ENCODE assay signal across 13 mouse cellular contexts in genomic region chr11:103105180-103105725, GRCm38 (mm10). TPM values are rescaled to one million over a fixed set of nuclear protein-coding genes. Genes with fewer than 3 reads are reported as not detected.
DNase-seq lines count a peak whose midpoint lies in the region; ATAC-seq and TF ChIP-seq lines count a peak whose summit lies in the region.
"Had no signal": no experiment of that assay in that cellular context is flagged by ENCODE, and none has a peak within 500 bp of the region (broad histone marks: within the 10 kb centered on the region; RNA-seq: fewer than 3 reads in every experiment).

No protein-coding gene starts in this region.

- peak overlapping the region; percentile 29; the same call in 1 of the 2 replicates for H3K4me2 ChIP-seq in heart, embryonic 11.5 days
- H3K4me2 ChIP-seq in intestine, embryonic 16.5 days (ENCODE audit: low read depth, low read length): peak overlapping the region; percentile 31
- H3K4me2 ChIP-seq in kidney, embryonic 16.5 days (replicated peaks; ENCODE audit: low read depth, low read length): no peak overlapping the region
- H3K4me2 ChIP-seq in liver, postnatal 0 days (ENCODE audit: low read depth, low read length): peak overlapping the region; percentile 80
- no peak overlapping the region for H3K4me2 ChIP-seq in forebrain, postnatal 0 days (ENCODE audit: low read depth)
- no peak overlapping the region for H3K4me2 ChIP-seq in midbrain, embryonic 13.5 days (replicated peaks)
- H3K4me2 ChIP-seq: hindbrain, embryonic 12.5 days had no signal

- TF ChIP-seq EP300 in liver, postnatal 0 days (IDR thresholded peaks at IDR 0.05; ENCODE audit: low read depth): no peak

- 56% methylated on average over 14 of the region's 14 CpGs for WGBS in heart, embryonic 11.5 days (ENCODE audit: insufficient replicate concordance)
- WGBS in intestine, embryonic 16.5 days: 51% methylated on average over 14 of the region's 14 CpGs
- 43% methylated on average over 13 of the region's 14 CpGs for WGBS in kidney, embryonic 16.5 days
- 56% methylated on average over 14 of the region's 14 CpGs for WGBS in liver, postnatal 0 days (ENCODE audit: insufficient replicate concordance)
- 61% methylated on average over 14 of the region's 14 CpGs for WGBS in forebrain, postnatal 0 days
- WGBS in midbrain, embryonic 13.5 days: 59% methylated on average over 14 of the region's 14 CpGs

- TF ChIP-seq CTCF in liver, postnatal 0 days (IDR thresholded peaks at IDR 0.05; ENCODE audit: low read depth): no peak
- TF ChIP-seq CTCF in forebrain, postnatal 0 days (IDR thresholded peaks at IDR 0.05; ENCODE audit: low read depth): no peak

- no peak overlapping the region for H3K27ac ChIP-seq in heart, embryonic 11.5 days (ENCODE audit: low read depth, low read length)
- peak overlapping the region; percentile 36 for H3K27ac ChIP-seq in intestine, embryonic 16.5 days (ENCODE audit: low read length)
- peak overlapping the region; percentile 52 for H3K27ac ChIP-seq in kidney, embryonic 16.5 days (ENCODE audit: low read length)
- peak overlapping the region; percentile 79 for H3K27ac ChIP-seq in liver, postnatal 0 days (ENCODE audit: low read depth)
- H3K27ac ChIP-seq in forebrain, postnatal 0 days (ENCODE audit: low read depth, low read length): no peak overlapping the region
- no peak overlapping the region for H3K27ac ChIP-seq in midbrain, embryonic 13.5 days
- H3K27ac ChIP-seq: hindbrain, embryonic 12.5 days had no signal

- peaks cover 13% of the 10 kb centered on the region; the same call in 1 of the 2 replicates for H3K4me1 ChIP-seq in heart, embryonic 11.5 days (ENCODE audit: control insufficient read depth, insufficient read depth, low read length)
- H3K4me1 ChIP-seq in intestine, embryonic 16.5 days (ENCODE audit: control insufficient read depth, insufficient read depth, low read length): peaks cover 31% of the 10 kb centered on the region
- peaks cover 29% of the 10 kb centered on the region for H3K4me1 ChIP-seq in kidney, embryonic 16.5 days (ENCODE audit: insufficient read depth, low read length)
- H3K4me1 ChIP-seq in liver, postnatal 0 days (ENCODE audit: insufficient read depth): peaks cover 54% of the 10 kb centered on the region
- 0 out of 2 replicates have a peak, but pooled peaks cover 16% of the 10 kb centered on the region for H3K4me1 ChIP-seq in forebrain, postnatal 0 days (ENCODE audit: insufficient read depth)
- peaks cover 22% of the 10 kb centered on the region for H3K4me1 ChIP-seq in midbrain, embryonic 13.5 days (replicated peaks)

- H3K36me3 ChIP-seq in heart, embryonic 11.5 days (ENCODE audit: control insufficient read depth, insufficient read depth, low read length): no peaks in the 10 kb centered on the region
- no peaks in the 10 kb centered on the region for H3K36me3 ChIP-seq in intestine, embryonic 16.5 days (ENCODE audit: control insufficient read depth, insufficient read depth, low read length)
- H3K36me3 ChIP-seq in kidney, embryonic 16.5 days (ENCODE audit: insufficient read depth, low read length): no peaks in the 10 kb centered on the region
- peaks cover 13% of the 10 kb centered on the region; the same call in 1 of the 2 replicates for H3K36me3 ChIP-seq in liver, postnatal 0 days (replicated peaks; ENCODE audit: insufficient read depth, low read length)
- no peaks in the 10 kb centered on the region for H3K36me3 ChIP-seq in forebrain, postnatal 0 days (ENCODE audit: insufficient read depth)
- no peaks in the 10 kb centered on the region for H3K36me3 ChIP-seq in midbrain, embryonic 13.5 days
- H3K36me3 ChIP-seq: hindbrain, embryonic 12.5 days had no signal

- H3K9me3 ChIP-seq in heart, embryonic 11.5 days (replicated peaks; ENCODE audit: control insufficient read depth, low read length): no peaks in the 10 kb centered on the region
- no peaks in the 10 kb centered on the region for H3K9me3 ChIP-seq in intestine, embryonic 16.5 days (ENCODE audit: control insufficient read depth, low read length)
- H3K9me3 ChIP-seq in kidney, embryonic 16.5 days (ENCODE audit: low read length): no peaks in the 10 kb centered on the region
- no peaks in the 10 kb centered on the region for H3K9me3 ChIP-seq in liver, postnatal 0 days (ENCODE audit: low read length)
- H3K9me3 ChIP-seq in forebrain, postnatal 0 days (ENCODE audit: low read length): no peaks in the 10 kb centered on the region
- no peaks in the 10 kb centered on the region for H3K9me3 ChIP-seq in midbrain, embryonic 13.5 days
- H3K9me3 ChIP-seq: hindbrain, embryonic 12.5 days had no signal

- H3K9ac ChIP-seq in heart, embryonic 11.5 days (ENCODE audit: low read depth, low read length): no peak overlapping the region
- H3K9ac ChIP-seq in intestine, embryonic 16.5 days (ENCODE audit: low read depth, low read length): peak overlapping the region; percentile 26
- H3K9ac ChIP-seq in kidney, embryonic 16.5 days (replicated peaks; ENCODE audit: low read length): 0 out of 2 replicates have a peak overlapping the region, but pooled peaks have one; percentile 19
- peak overlapping the region; percentile 66 for H3K9ac ChIP-seq in liver, postnatal 0 days (replicated peaks)
- no peak overlapping the region for H3K9ac ChIP-seq in forebrain, postnatal 0 days
- H3K9ac ChIP-seq in midbrain, embryonic 13.5 days (replicated peaks): no peak overlapping the region
- H3K9ac ChIP-seq: hindbrain, embryonic 12.5 days had no signal

- H3K27me3 ChIP-seq in heart, embryonic 11.5 days (ENCODE audit: control insufficient read depth, insufficient read depth, low read length): peaks cover 20% of the 10 kb centered on the region
- peaks cover 10% of the 10 kb centered on the region for H3K27me3 ChIP-seq in intestine, embryonic 16.5 days (replicated peaks; ENCODE audit: control insufficient read depth, insufficient read depth, low read length)
- H3K27me3 ChIP-seq in kidney, embryonic 16.5 days (ENCODE audit: insufficient read depth, low read length): no peaks in the 10 kb centered on the region; the same call in 1 of the 2 replicates
- H3K27me3 ChIP-seq in liver, postnatal 0 days (ENCODE audit: insufficient read depth, low read length): peaks cover 19% of the 10 kb centered on the region
- H3K27me3 ChIP-seq in forebrain, postnatal 0 days (ENCODE audit: insufficient read depth, low read length): peaks cover 7% of the 10 kb centered on the region; the same call in 1 of the 2 replicates
- peaks cover 31% of the 10 kb centered on the region for H3K27me3 ChIP-seq in midbrain, embryonic 13.5 days

- H3K4me3 ChIP-seq in heart, embryonic 11.5 days (ENCODE audit: low read depth, low read length): no peak overlapping the region
- H3K4me3 ChIP-seq in intestine, embryonic 16.5 days (ENCODE audit: low read length): 0 out of 2 replicates have a peak overlapping the region, but pooled peaks have one; percentile 4
- H3K4me3 ChIP-seq in kidney, embryonic 16.5 days (ENCODE audit: low read length): no peak overlapping the region
- H3K4me3 ChIP-seq in liver, postnatal 0 days (ENCODE audit: low read depth, low read length): peak overlapping the region; percentile 65
- no peak overlapping the region for H3K4me3 ChIP-seq in forebrain, postnatal 0 days (ENCODE audit: low read depth, low read length)
- no peak overlapping the region for H3K4me3 ChIP-seq in midbrain, embryonic 13.5 days (replicated peaks)
- H3K4me3 ChIP-seq: hindbrain, embryonic 12.5 days; myocyte had no signal

- no peak for ATAC-seq in heart, embryonic 11.5 days (replicated peaks; ENCODE audit: insufficient number of reproducible peaks, low FRiP score, low TSS enrichment)
- no peak for ATAC-seq in intestine, embryonic 16.5 days
- ATAC-seq in kidney, embryonic 16.5 days (ENCODE audit: low FRiP score, low TSS enrichment): no peak
- no peak for ATAC-seq in liver, postnatal 0 days
- ATAC-seq in forebrain, postnatal 0 days: no peak
- ATAC-seq in midbrain, embryonic 13.5 days: no peak
- ATAC-seq: forebrain, embryonic 14.5 days had no signal

- no peak for DNase-seq in heart, postnatal 4 days
- peak; percentile 58 for DNase-seq in liver, postnatal 0 days
- no peak for DNase-seq in forebrain, postnatal 0 days
- DNase-seq: embryo, embryonic 11 days; thymus, postnatal 36 days had no signal

RNA-seq across cellular contexts. Expression of gene Acbd4, which starts 3.8 kb away (rescaled TPM):
- polyA plus RNA-seq in heart, embryonic 11.5 days (2014; fragmentation: Nextera tagmentation; extraction: Ambion mirVana): 11.2 and 11.8 TPM in 2 replicates
- 10 to 100 TPM; 25.9 to 29.2 TPM for total RNA-seq in heart, postnatal 4 days (2021)
- polyA plus RNA-seq in intestine, embryonic 16.5 days (2015; fragmentation: Nextera tagmentation; extraction: Ambion mirVana): 30.4 and 32.5 TPM in 2 replicates
- polyA plus RNA-seq in kidney, embryonic 16.5 days (2015; fragmentation: Nextera tagmentation; extraction: Ambion mirVana): 28.7 and 29.9 TPM in 2 replicates
- 56.5 and 57.0 TPM in 2 replicates for polyA plus RNA-seq in liver, postnatal 0 days (2015; fragmentation: Nextera tagmentation; extraction: Ambion mirVana)
- total RNA-seq in forebrain, postnatal 0 days (2014; rRNA removed): 27.2 and 28.5 TPM in 2 replicates
- 20.1 and 27.1 TPM in 2 replicates for polyA plus RNA-seq in forebrain, postnatal 0 days (2015; fragmentation: Nextera tagmentation; extraction: Ambion mirVana)
- polyA plus RNA-seq in midbrain, embryonic 13.5 days (2015; fragmentation: Nextera tagmentation; extraction: Ambion mirVana): 6.5 and 7.8 TPM in 2 replicates

RNA-seq across cellular contexts. Expression of gene Plcd3, which starts 3.8 kb away (rescaled TPM):
- 3.0 and 3.5 TPM in 2 replicates for polyA plus RNA-seq in heart, embryonic 11.5 days (2014; fragmentation: Nextera tagmentation; extraction: Ambion mirVana)
- 10 to 100 TPM; 28.0 to 34.8 TPM for total RNA-seq in heart, postnatal 4 days (2021)
- polyA plus RNA-seq in intestine, embryonic 16.5 days (2015; fragmentation: Nextera tagmentation; extraction: Ambion mirVana): 2.1 and 2.3 TPM in 2 replicates
- 8.2 and 8.7 TPM in 2 replicates for polyA plus RNA-seq in kidney, embryonic 16.5 days (2015; fragmentation: Nextera tagmentation; extraction: Ambion mirVana)
- 0.82 and 0.85 TPM in 2 replicates for polyA plus RNA-seq in liver, postnatal 0 days (2015; fragmentation: Nextera tagmentation; extraction: Ambion mirVana)
- 8.5 and 8.8 TPM in 2 replicates for total RNA-seq in forebrain, postnatal 0 days (2014; rRNA removed)
- polyA plus RNA-seq in forebrain, postnatal 0 days (2015; fragmentation: Nextera tagmentation; extraction: Ambion mirVana): 3.6 TPM in 2 replicates
- polyA plus RNA-seq in midbrain, embryonic 13.5 days (2015; fragmentation: Nextera tagmentation; extraction: Ambion mirVana): 0.99 and 1.1 TPM in 2 replicates
- total RNA-seq: megakaryocyte, adult 5-6 weeks had no signal

RNA-seq across cellular contexts. Expression of gene Hexim1, which starts 10.8 kb away (rescaled TPM):
- polyA plus RNA-seq in heart, embryonic 11.5 days (2014; fragmentation: Nextera tagmentation; extraction: Ambion mirVana): 4.2 and 4.4 TPM in 2 replicates
- 10 to 100 TPM; 14.8 to 15.7 TPM for total RNA-seq in heart, postnatal 4 days (2021)
- polyA plus RNA-seq in intestine, embryonic 16.5 days (2015; fragmentation: Nextera tagmentation; extraction: Ambion mirVana): 4.2 and 4.6 TPM in 2 replicates
- polyA plus RNA-seq in kidney, embryonic 16.5 days (2015; fragmentation: Nextera tagmentation; extraction: Ambion mirVana): 5.5 and 6.6 TPM in 2 replicates
- 2.6 and 2.7 TPM in 2 replicates for polyA plus RNA-seq in liver, postnatal 0 days (2015; fragmentation: Nextera tagmentation; extraction: Ambion mirVana)
- 19.0 and 20.5 TPM in 2 replicates for total RNA-seq in forebrain, postnatal 0 days (2014; rRNA removed)
- polyA plus RNA-seq in forebrain, postnatal 0 days (2015; fragmentation: Nextera tagmentation; extraction: Ambion mirVana): 3.7 and 3.9 TPM in 2 replicates
- polyA plus RNA-seq in midbrain, embryonic 13.5 days (2015; fragmentation: Nextera tagmentation; extraction: Ambion mirVana): 3.5 and 3.9 TPM in 2 replicates

RNA-seq across cellular contexts. Expression of gene Hexim2, which starts 27.0 kb away (rescaled TPM):
- 3.5 and 5.6 TPM in 2 replicates for polyA plus RNA-seq in heart, embryonic 11.5 days (2014; fragmentation: Nextera tagmentation; extraction: Ambion mirVana)
- total RNA-seq in heart, postnatal 4 days (2021): 1 to 10 TPM; 4.2 to 4.8 TPM
- 5.8 TPM in 2 replicates for polyA plus RNA-seq in intestine, embryonic 16.5 days (2015; fragmentation: Nextera tagmentation; extraction: Ambion mirVana)
- 11.3 and 11.8 TPM in 2 replicates for polyA plus RNA-seq in kidney, embryonic 16.5 days (2015; fragmentation: Nextera tagmentation; extraction: Ambion mirVana)
- 3.4 and 3.7 TPM in 2 replicates for polyA plus RNA-seq in liver, postnatal 0 days (2015; fragmentation: Nextera tagmentation; extraction: Ambion mirVana)
- total RNA-seq in forebrain, postnatal 0 days (2014; rRNA removed): 30.8 and 47.0 TPM in 2 replicates
- 16.5 and 27.9 TPM in 2 replicates for polyA plus RNA-seq in forebrain, postnatal 0 days (2015; fragmentation: Nextera tagmentation; extraction: Ambion mirVana)
- 18.8 and 20.0 TPM in 2 replicates for polyA plus RNA-seq in midbrain, embryonic 13.5 days (2015; fragmentation: Nextera tagmentation; extraction: Ambion mirVana)

Comparison
In these comparisons a context has a peak if more than half of its experiments do, and no peak if none do; other contexts are left out.
1. H3K27ac ChIP-seq: peak in intestine, embryonic 16.5 days (single experiment), kidney, embryonic 16.5 days (single experiment) and liver, postnatal 0 days (single experiment); none in heart, embryonic 11.5 days (single experiment), forebrain, postnatal 0 days (single experiment) and midbrain, embryonic 13.5 days (single experiment).
2. H3K4me2 ChIP-seq: peak in heart, embryonic 11.5 days (single experiment), intestine, embryonic 16.5 days (single experiment) and liver, postnatal 0 days (single experiment); none in kidney, embryonic 16.5 days (single experiment), forebrain, postnatal 0 days (single experiment) and midbrain, embryonic 13.5 days (single experiment).
3. H3K4me3 ChIP-seq: peak in intestine, embryonic 16.5 days (single experiment) and liver, postnatal 0 days (single experiment); none in heart, embryonic 11.5 days (single experiment), kidney, embryonic 16.5 days (single experiment), forebrain, postnatal 0 days (single experiment) and midbrain, embryonic 13.5 days (single experiment).
4. H3K9ac ChIP-seq: peak in intestine, embryonic 16.5 days (single experiment), kidney, embryonic 16.5 days (single experiment) and liver, postnatal 0 days (single experiment); none in heart, embryonic 11.5 days (single experiment), forebrain, postnatal 0 days (single experiment) and midbrain, embryonic 13.5 days (single experiment).